Mouse (Mus musculus) testis, adult 2 months (tissue): ENCODE data around the gene Cacna1b. TPM values are rescaled to one million over a fixed set of nuclear protein-coding genes. Genes with fewer than 3 reads are reported as not detected.

Experiments
- H3K27ac ChIP-seq: fragments of 200-500 bp; 2 replicates; pipeline ENCODE4 v1.5.1; 2012; ENCODE audit warnings: low read depth, low read length; ENCODE audit not compliant: control insufficient read depth, insufficient read depth
- H3K27me3 ChIP-seq: fragments of 200-500 bp; 2 replicates; pipeline ENCODE4 v1.6.1; 2012; ENCODE audit warnings: mild to moderate bottlenecking, low read length, moderate library complexity; ENCODE audit not compliant: control insufficient read depth, insufficient read depth
- H3K36me3 ChIP-seq: fragments of 200-500 bp; 2 replicates; pipeline ENCODE4 v1.6.1; 2012; ENCODE audit warnings: mild to moderate bottlenecking, low read length; ENCODE audit not compliant: control insufficient read depth, insufficient read depth
- H3K4me1 ChIP-seq: fragments of 200-500 bp; 2 replicates; pipeline ENCODE4 v1.6.1; 2012; ENCODE audit warnings: low read length; ENCODE audit not compliant: control insufficient read depth, insufficient read depth
- H3K4me3 ChIP-seq: fragments of 200-500 bp; 2 replicates; pipeline ENCODE4 v1.5.1; 2012; ENCODE audit warnings: low read depth, mild to moderate bottlenecking, low read length, moderate library complexity, mixed read lengths; ENCODE audit not compliant: control insufficient read depth
- CTCF ChIP-seq: fragments of 200-500 bp; IDR thresholded peaks from 2 replicates; pipeline ENCODE4 v1.5.1; 2012; ENCODE audit warnings: low read depth, mild to moderate bottlenecking, inconsistent platforms, low read length, moderate library complexity; ENCODE audit not compliant: control insufficient read depth, insufficient read depth, insufficient replicate concordance
- POLR2A ChIP-seq: fragments of 200-500 bp; IDR thresholded peaks from 2 replicates; pipeline ENCODE4 v1.6.1; 2012; ENCODE audit warnings: low read depth, mild to moderate bottlenecking, inconsistent platforms, low read length, moderate library complexity; ENCODE audit not compliant: control insufficient read depth
- polyA plus RNA-seq: library from polyadenylated mRNA; depleted of rRNA; stranded (reverse); fragments of >200 nt; gene quantifications from 2 replicates; pipeline ENCODE4 v1.2.3, GENCODE M21; 2012

The Cacna1b gene
- polyA plus RNA-seq, 1 experiment: 3.6 TPM

DNA sequence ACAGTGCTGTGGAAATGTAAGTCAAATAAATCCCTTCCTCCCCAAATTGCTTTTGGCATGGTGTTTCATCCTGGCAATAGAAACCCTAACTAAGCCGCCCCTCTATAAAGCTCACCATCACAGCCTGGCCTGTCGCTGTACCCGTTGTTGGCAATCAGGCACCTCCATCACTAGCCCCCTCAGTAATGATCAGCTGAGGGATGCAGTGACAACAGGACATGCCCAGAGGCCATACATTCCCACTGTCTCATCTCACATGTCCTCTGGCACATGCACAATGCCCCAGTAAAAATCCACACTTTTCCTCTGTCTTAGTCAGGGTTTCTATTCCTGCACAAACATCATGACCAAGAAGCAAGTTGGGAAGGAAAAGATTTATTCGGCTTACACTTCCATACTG lies 173.5 kb downstream of the Cacna1b start:
- TF ChIP-seq CTCF (no peak), POLR2A (no peak)

DNA sequence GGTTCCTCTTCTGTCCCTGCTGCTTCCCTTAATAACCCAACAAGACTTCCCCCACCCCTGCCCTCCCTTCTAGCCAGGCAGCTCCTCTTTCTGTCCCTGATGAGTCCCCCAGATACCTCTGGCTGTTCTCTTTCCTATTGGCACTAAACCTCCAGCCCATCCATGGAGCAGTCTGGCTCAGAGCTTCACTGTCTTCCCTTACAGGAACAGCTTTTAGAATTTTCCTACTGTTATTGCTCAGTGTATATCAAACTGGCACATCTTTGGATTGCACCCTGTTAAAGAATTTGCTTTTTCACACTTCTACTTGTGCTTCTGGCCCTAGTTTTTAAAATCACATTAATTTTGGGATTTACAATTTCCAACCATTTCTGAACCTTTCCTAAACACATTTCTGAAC lies 175.0 kb downstream of the Cacna1b start:
- no peaks in the 10 kb centered on the region for H3K27me3 ChIP-seq

More for the DNA sequence above, 173.5 kb downstream of the Cacna1b start:
- Histone ChIP-seq H3K4me3 (no peak overlapping the region), H3K4me1 (no peaks in the 10 kb centered on the region), H3K27ac (no peak overlapping the region), H3K27me3 (no peaks in the 10 kb centered on the region), H3K36me3 (no peaks in the 10 kb centered on the region)

DNA sequence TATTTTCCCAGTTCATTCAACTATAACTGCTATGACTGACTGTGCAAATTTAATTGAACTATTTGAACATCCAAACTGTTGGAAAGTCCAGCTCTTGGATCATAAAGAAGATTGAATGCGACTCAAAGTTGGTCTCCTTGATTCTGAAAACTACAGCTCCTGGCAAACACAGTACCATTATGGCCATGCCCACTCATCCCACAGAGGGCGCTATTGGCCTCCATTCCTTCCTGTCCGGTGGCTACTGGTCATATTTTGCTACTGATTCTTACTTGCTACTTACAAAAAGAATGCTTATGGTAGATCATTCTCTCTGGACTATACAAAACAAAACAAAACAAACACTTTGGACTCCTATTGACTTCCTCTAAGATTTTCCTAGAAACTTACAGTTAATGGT lies 188.3 kb downstream of the Cacna1b start:
- no peaks in the 10 kb centered on the region for H3K27me3 ChIP-seq
- H3K27ac ChIP-seq: no peak overlapping the region
- no peak overlapping the region for H3K4me3 ChIP-seq
- TF ChIP-seq POLR2A (no peak), CTCF (peak; percentile 56; the same call in 1 of the 2 replicates)
- H3K4me1 ChIP-seq: no peaks in the 10 kb centered on the region
- H3K36me3 ChIP-seq: no peaks in the 10 kb centered on the region

More for the DNA sequence above, 175.0 kb downstream of the Cacna1b start:
- no peak for TF ChIP-seq POLR2A
- no peak for TF ChIP-seq CTCF
- H3K36me3 ChIP-seq: no peaks in the 10 kb centered on the region
- H3K27ac ChIP-seq: no peak overlapping the region
- H3K4me1 ChIP-seq: no peaks in the 10 kb centered on the region
- no peak overlapping the region for H3K4me3 ChIP-seq

DNA sequence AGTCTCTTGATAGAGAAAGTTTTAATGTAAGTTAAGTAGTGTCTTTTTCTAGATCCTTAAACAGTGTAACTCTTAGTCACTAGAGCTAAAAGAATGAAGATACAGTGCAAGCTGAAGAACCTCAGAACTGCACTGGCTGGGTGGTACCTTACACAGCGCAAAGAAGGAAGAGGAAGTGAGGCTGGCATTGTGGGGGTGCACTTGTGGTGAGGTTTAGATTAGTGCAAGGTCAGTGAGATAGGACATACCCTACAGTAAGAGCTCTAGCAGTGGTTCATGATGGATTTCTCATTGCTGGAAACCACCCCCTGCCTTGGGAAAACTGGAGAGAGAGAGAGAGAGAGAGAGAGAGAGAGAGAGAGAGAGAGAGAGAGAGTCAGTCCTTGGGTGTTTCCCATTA lies 192.0 kb downstream of the Cacna1b start:
- H3K4me3 ChIP-seq: no peak overlapping the region
- H3K27me3 ChIP-seq: no peaks in the 10 kb centered on the region
- no peaks in the 10 kb centered on the region for H3K36me3 ChIP-seq
- no peaks in the 10 kb centered on the region for H3K4me1 ChIP-seq
- H3K27ac ChIP-seq: no peak overlapping the region
- no peak for TF ChIP-seq POLR2A
- no peak for TF ChIP-seq CTCF

DNA sequence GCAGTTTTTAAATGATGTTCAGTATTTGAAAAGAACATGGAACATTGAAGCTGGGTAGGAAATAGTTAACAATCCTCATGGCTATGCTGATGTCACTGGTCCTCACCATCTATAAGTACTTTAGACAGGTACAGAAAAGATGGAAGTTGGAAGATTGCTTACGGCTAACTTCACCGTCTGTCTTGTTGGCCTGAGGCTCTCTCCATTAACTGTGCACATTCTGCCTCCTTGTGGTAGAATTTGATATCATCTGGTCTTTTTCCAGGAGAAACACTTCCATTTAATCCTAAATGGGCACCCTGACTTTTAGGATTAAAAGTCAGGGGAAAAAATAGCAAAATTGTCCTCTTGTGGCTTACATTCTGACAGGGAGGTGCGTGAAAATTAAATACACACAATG lies 194.4 kb downstream of the Cacna1b start:
- H3K4me1 ChIP-seq: no peaks in the 10 kb centered on the region
- H3K27me3 ChIP-seq: no peaks in the 10 kb centered on the region
- H3K4me3 ChIP-seq: no peak overlapping the region
- no peak for TF ChIP-seq CTCF
- TF ChIP-seq POLR2A: no peak
- no peaks in the 10 kb centered on the region for H3K36me3 ChIP-seq
- H3K27ac ChIP-seq: no peak overlapping the region

DNA sequence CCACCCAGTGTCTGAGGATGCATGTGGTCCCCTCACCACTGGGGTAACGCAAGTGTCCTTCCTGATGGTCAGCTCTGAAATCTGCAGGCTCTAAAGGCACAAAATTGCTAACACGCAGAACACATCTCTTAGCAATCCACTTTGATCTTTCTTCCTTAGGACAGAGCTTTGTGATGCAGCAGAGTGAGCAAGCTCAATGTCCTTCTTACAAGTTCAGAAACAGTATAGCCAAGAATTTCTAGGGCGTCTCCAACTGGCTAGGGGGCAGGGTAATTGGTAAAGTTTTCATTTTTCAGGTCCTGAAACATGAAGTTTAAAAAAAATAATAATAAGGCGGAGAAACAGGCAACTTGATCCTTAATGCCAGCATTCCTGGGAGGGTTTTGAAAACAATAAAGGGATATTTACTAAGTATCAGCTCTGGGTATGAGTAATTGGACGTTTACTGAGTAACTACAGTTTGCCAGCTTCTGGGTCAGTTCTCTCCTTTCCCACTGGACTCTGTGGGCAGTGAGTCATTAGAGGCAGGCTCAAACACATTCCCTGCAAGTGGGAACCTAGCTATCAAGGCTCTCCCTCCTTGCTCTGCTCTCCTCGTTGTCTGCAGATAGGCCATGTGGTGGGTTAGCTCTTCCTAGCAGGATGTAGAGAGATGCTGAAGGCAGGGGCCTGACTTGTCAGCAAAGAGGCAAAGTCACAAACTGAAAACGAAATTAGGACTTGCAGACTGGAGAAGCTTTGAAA lies 200.2 kb downstream of the Cacna1b start:
- H3K36me3 ChIP-seq: no peaks in the 10 kb centered on the region
- no peaks in the 10 kb centered on the region for H3K4me1 ChIP-seq
- H3K4me3 ChIP-seq: no peak overlapping the region
- no peaks in the 10 kb centered on the region for H3K27me3 ChIP-seq
- no peak overlapping the region for H3K27ac ChIP-seq
- TF ChIP-seq POLR2A (no peak), CTCF (no peak)

DNA sequence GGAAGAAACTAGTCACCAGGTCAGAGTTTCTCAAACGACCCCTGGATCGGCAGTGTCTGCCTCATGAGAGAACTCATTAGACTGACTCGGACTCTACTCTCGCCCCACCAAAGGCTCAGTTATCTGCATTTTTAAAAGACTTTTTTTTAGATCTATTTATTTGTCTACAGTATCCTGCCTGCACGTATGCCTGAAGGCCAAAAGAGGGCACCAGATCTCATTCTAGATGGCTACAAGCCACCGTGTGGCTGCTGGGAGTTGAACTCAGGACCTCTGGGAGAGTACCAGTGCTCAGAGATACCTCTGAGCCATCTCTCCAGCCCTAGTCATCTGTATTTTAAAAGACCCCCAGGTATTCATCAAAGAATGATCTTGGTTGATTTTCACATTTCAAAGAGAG lies 201.0 kb downstream of the Cacna1b start:
- no peak for TF ChIP-seq POLR2A
- no peak for TF ChIP-seq CTCF
- Histone ChIP-seq H3K27me3 (no peaks in the 10 kb centered on the region), H3K4me3 (no peak overlapping the region), H3K4me1 (no peaks in the 10 kb centered on the region), H3K27ac (no peak overlapping the region), H3K36me3 (no peaks in the 10 kb centered on the region)

DNA sequence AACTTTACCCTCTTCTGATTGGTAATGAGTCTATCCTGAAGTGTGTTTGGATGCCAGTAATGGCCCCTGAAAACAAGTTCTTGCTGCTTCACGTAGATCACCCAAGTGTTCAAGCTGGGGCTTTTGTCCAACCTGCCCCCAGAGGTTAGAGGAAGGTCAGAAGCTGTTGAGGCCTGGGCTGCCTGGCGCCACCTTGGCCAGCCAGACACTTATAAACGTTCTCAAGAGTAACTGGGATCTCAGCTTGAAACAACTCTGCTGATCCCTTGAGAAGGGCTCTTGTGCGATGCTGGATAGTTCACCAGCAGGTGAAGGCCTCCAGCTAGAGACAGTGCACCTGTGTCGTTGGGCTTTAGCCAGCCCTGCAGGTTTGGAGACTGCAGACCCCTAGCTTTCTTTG lies 202.8 kb downstream of the Cacna1b start:
- Histone ChIP-seq H3K27me3 (no peaks in the 10 kb centered on the region), H3K36me3 (no peaks in the 10 kb centered on the region), H3K4me3 (no peak overlapping the region), H3K27ac (no peak overlapping the region), H3K4me1 (no peaks in the 10 kb centered on the region)
- TF ChIP-seq CTCF: no peak
- TF ChIP-seq POLR2A: no peak
